Comparison of ENCODE assay signal across 8 mouse cellular contexts in genomic region chr11:5782199-5782944, GRCm38 (mm10). TPM values are rescaled to one million over a fixed set of nuclear protein-coding genes. Genes with fewer than 3 reads are reported as not detected.
A peak's percentile ranks its signal among the peaks of the same experiment; 100 is the strongest.
DNase-seq lines count a peak whose midpoint lies in the region; TF ChIP-seq lines count a peak whose summit lies in the region.

No protein-coding gene starts in this region.

- no peaks in the 10 kb centered on the region for H3K27me3 ChIP-seq in heart, adult 2 months (ENCODE audit: control insufficient read depth, insufficient read depth, low read length)
- no peaks in the 10 kb centered on the region for H3K27me3 ChIP-seq in testis, adult 2 months (ENCODE audit: control insufficient read depth, insufficient read depth, low read length)

- H3K36me3 ChIP-seq in heart, adult 2 months (ENCODE audit: control insufficient read depth, insufficient read depth, low read length): no peaks in the 10 kb centered on the region
- H3K36me3 ChIP-seq in testis, adult 2 months (ENCODE audit: control insufficient read depth, insufficient read depth, low read length): no peaks in the 10 kb centered on the region

- TF ChIP-seq POLR2A in heart, adult 2 months (IDR thresholded peaks at IDR 0.05; ENCODE audit: insufficient read depth, low read depth, low read length): no peak
- TF ChIP-seq POLR2A in testis, adult 2 months (IDR thresholded peaks at IDR 0.05; ENCODE audit: control insufficient read depth, low read depth, low read length): no peak

- H3K79me2 ChIP-seq in heart, adult 2 months (replicated peaks; ENCODE audit: control insufficient read depth, insufficient read depth, low read length): no peaks in the 10 kb centered on the region

- DNase-seq in heart, adult 2 months: no peak
- no peak for DNase-seq in heart, adult 18-20 months
- DNase-seq in testis, postnatal 10 days (ENCODE audit: low spot score): no peak
- DNase-seq in kidney, postnatal 14 days: peak; percentile 17
- DNase-seq in thymus, postnatal 4 days: peak; percentile 68
- no peak for DNase-seq in spleen, adult 12 weeks (ENCODE audit: low spot score)
- DNase-seq in gastrocnemius, postnatal 14 days: no peak

- 43% methylated on average over 8 of the region's 8 CpGs for WGBS in heart, adult 2 months

- intact Hi-C loops in heart, adult 2 months (cut with DNase I): no loop called here
- intact Hi-C loops in gastrocnemius, postnatal 14 days (cut with DNase I; ENCODE audit: low total_unique reads): no loop called here

- H3K4me1 ChIP-seq in heart, adult 2 months (ENCODE audit: control insufficient read depth, insufficient read depth, low read length): no peaks in the 10 kb centered on the region
- peaks cover 2% of the 10 kb centered on the region; the same call in 1 of the 2 replicates for H3K4me1 ChIP-seq in testis, adult 2 months (ENCODE audit: control insufficient read depth, insufficient read depth, low read length)

- no peak overlapping the region for H3K27ac ChIP-seq in heart, adult 2 months
- H3K27ac ChIP-seq in testis, adult 2 months (ENCODE audit: control insufficient read depth, insufficient read depth, low read depth, low read length): no peak overlapping the region

- H3K4me3 ChIP-seq in heart, adult 2 months: no peak overlapping the region
- no peak overlapping the region for H3K4me3 ChIP-seq in testis, adult 2 months (ENCODE audit: control insufficient read depth, low read depth, low read length)

- TF ChIP-seq EP300 in heart, adult 2 months (IDR thresholded peaks at IDR 0.05; ENCODE audit: insufficient read depth, low read depth, low read length): no peak

- no peak overlapping the region for H3K9ac ChIP-seq in heart, adult 2 months (ENCODE audit: low read depth, low read length)

- TF ChIP-seq CTCF in heart, adult 2 months (IDR thresholded peaks at IDR 0.05): peak; percentile 45
- TF ChIP-seq CTCF in testis, adult 2 months (IDR thresholded peaks at IDR 0.05; ENCODE audit: control insufficient read depth, insufficient read depth, insufficient replicate concordance, low read depth, low read length): peak; percentile 22; the same call in 1 of the 2 replicates

RNA-seq across cellular contexts. Expression of gene Dbnl, which starts 5.9 kb away (rescaled TPM):
- total RNA-seq in heart, adult 2 months (2021): 10 to 100 TPM; 25.7 to 29.2 TPM
- 24.4 and 25.6 TPM in 2 replicates for polyA plus RNA-seq in heart, adult 2 months (2012; rRNA removed)
- 10 to 100 TPM; 29.3 to 31.6 TPM for total RNA-seq in heart, adult 18-20 months (2021)
- polyA plus RNA-seq in testis, adult 2 months (2012; rRNA removed): 19.6 and 22.3 TPM in 2 replicates
- total RNA-seq in gastrocnemius, postnatal 14 days (2021): 10 to 100 TPM; 18.7 to 21.6 TPM

RNA-seq across cellular contexts. Expression of gene Urgcp, which starts 20.2 kb away (rescaled TPM):
- 10 to 100 TPM; 58.5 to 69.8 TPM for total RNA-seq in heart, adult 2 months (2021)
- 26.1 and 35.7 TPM in 2 replicates for polyA plus RNA-seq in heart, adult 2 months (2012; rRNA removed)
- total RNA-seq in heart, adult 18-20 months (2021): 10 to 100 TPM; 58.9 to 59.4 TPM
- polyA plus RNA-seq in testis, adult 2 months (2012; rRNA removed): 7.6 and 8.8 TPM in 2 replicates
- 10 to 100 TPM; 32.7 to 38.4 TPM for total RNA-seq in gastrocnemius, postnatal 14 days (2021)

RNA-seq across cellular contexts. Expression of gene Pgam2, which starts 21.2 kb away (rescaled TPM):
- total RNA-seq in heart, adult 2 months (2021): 100 to 1,000 TPM; 743 to 848 TPM
- polyA plus RNA-seq in heart, adult 2 months (2012; rRNA removed): 1,153 and 1,176 TPM in 2 replicates
- 1,000 to 10,000 TPM in 1 of 2 experiments, 100 to 1,000 TPM in 1; 827 to 1,050 TPM for total RNA-seq in heart, adult 18-20 months (2021)
- 1,767 and 1,838 TPM in 2 replicates for polyA plus RNA-seq in testis, adult 2 months (2012; rRNA removed)
- total RNA-seq in gastrocnemius, postnatal 14 days (2021): 1,000 to 10,000 TPM; 3,325 to 3,362 TPM

RNA-seq across cellular contexts. Expression of gene Polm, which starts 55.4 kb away (rescaled TPM):
- 1 to 10 TPM; 2.1 to 3.3 TPM for total RNA-seq in heart, adult 2 months (2021)
- 6.3 and 11.2 TPM in 2 replicates for polyA plus RNA-seq in heart, adult 2 months (2012; rRNA removed)
- 1 to 10 TPM; 1.7 to 3.3 TPM for total RNA-seq in heart, adult 18-20 months (2021)
- polyA plus RNA-seq in testis, adult 2 months (2012; rRNA removed): 2.3 and 3.0 TPM in 2 replicates
- 1 to 10 TPM; 2.1 to 3.3 TPM for total RNA-seq in gastrocnemius, postnatal 14 days (2021)

Comparison
In these comparisons a context has a peak if more than half of its experiments do, and no peak if none do; other contexts are left out.
1. DNase-seq: peak in kidney, postnatal 14 days (single experiment) and thymus, postnatal 4 days (single experiment); none in heart, adult 2 months (0 of 2), heart, adult 18-20 months (0 of 2), testis, postnatal 10 days (single experiment), spleen, adult 12 weeks (single experiment) and gastrocnemius, postnatal 14 days (single experiment).